Mouse (Mus musculus) lung, postnatal 14 days (tissue): ENCODE data around the gene Mmp28.

Experiments
- DNase-seq: peaks from one replicate; pipeline ENCODE4 v3.0.0; 2021

The Mmp28 gene

DNA sequence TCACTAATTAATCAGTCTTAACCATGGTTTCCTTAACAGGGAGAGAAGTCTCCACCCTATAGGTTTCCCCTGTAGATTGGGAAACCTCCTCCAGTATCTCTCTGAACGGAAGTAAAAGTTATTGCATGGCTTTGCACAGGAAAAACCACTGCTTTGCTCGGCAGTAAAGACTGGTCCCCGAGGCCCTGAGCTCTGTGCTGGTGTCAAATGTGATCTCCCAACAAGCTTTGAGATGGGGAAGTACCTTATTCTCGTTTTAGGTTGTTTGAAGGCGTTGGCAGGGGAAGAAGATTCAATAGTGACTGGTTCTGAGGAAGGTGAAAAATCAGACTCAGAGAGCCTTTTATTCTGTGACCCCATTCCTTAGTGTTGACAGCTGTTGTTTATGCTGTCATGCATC is 64.1 kb downstream of the Mmp28 start:
- no peak for DNase-seq

DNA sequence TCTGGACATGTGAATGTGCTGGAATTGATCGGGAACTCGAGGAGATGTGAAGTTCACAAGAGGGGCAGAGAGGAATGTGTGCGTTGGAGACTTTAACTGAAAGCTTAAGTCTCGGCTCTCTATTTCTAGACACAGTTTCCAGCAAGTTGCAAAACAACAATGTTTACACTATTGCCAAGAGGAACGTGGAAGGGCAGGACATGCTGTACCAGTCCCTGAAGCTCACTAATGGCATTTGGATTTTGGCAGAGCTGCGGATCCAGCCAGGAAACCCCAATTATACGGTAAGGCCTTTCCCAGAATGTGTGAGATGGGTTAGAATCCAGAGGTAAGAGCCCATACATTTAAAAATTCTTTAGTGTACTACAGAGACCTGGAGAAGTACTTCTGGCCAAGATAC is 65.2 kb downstream of the Mmp28 start:
- DNase-seq, result peak; percentile 9

DNA sequence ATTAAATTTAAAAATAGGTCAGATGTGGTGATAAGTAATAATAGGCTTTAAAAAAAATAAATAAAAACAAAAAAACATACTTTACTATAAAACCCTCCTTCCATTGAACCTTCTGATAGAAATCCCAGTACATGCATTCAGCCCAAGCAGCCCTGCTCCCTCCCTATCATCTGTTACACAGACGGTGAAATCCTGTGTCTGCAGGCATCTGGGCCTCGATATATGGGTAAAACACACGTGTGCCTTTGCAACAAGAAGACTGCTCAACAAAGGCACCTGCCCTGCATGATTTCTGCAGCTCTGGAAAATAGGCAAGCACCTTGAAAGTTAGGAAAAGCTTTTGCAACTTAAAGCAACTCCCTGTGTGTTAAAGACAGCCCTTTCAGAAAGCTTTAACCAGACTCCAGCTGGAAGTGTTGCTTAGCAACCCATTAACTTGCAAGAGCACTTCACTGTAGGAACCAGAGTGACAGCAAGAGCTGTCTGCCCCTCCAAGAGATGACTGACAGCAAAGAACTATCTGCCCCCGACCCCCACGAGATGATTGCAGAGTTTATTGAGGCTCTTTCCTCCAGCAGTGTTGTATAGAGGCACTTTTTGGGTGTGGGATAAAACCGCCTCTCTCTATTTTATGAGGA is 68.0 kb downstream of the Mmp28 start:
- DNase-seq, result no peak

DNA sequence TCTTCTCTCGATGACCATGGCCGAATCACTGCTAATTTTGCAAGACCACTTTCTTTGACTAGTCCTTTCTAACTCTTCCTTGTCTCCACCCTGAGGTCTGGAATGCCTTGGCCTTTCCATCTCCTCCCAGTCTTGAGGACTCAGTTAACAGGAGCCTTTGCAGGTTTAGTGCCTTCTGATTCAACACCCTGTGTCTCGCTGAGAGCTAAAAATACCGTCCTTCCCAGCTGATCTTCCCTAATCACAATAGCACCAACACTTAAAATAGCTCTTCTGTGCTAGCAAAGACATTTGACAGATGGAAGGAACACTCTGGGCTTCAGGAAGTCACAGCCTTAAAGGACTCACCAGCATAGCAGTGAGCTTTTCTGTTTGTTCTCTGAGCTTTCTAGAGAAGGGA is 69.8 kb downstream of the Mmp28 start:
- DNase-seq, result no peak
